ENCODE assay signal across 29 mouse cellular contexts in genomic region chr2:73612367-73612914, GRCm38 (mm10). TPM values are rescaled to one million over a fixed set of nuclear protein-coding genes. Genes with fewer than 3 reads are reported as not detected.
A peak's percentile ranks its signal among the peaks of the same experiment; 100 is the strongest.
DNase-seq lines count a peak whose midpoint lies in the region; ATAC-seq lines count a peak whose summit lies in the region.
"Had no signal": no experiment of that assay in that cellular context is flagged by ENCODE, and none has a peak within 500 bp of the region (broad histone marks: within the 10 kb centered on the region; RNA-seq: fewer than 3 reads in every experiment).

No protein-coding gene starts in this region.

- no peaks in the 10 kb centered on the region for H3K4me1 ChIP-seq in intestine, embryonic 14.5 days (replicated peaks; ENCODE audit: control insufficient read depth, insufficient read depth, low read length)
- H3K4me1 ChIP-seq in intestine, embryonic 16.5 days (ENCODE audit: control insufficient read depth, insufficient read depth, low read length), result no peaks in the 10 kb centered on the region
- H3K4me1 ChIP-seq in midbrain, embryonic 11.5 days (ENCODE audit: control insufficient read depth, insufficient read depth, low read length), result no peaks in the 10 kb centered on the region
- H3K4me1 ChIP-seq in midbrain, embryonic 14.5 days (ENCODE audit: control insufficient read depth, insufficient read depth, low read length), result no peaks in the 10 kb centered on the region
- H3K4me1 ChIP-seq: forebrain, embryonic 12.5 days; forebrain, embryonic 15.5 days had no signal

- WGBS in intestine, embryonic 14.5 days, result 92% methylated on average over 6 of the region's 6 CpGs
- WGBS in intestine, embryonic 16.5 days, result 93% methylated on average over 6 of the region's 6 CpGs
- WGBS in midbrain, embryonic 11.5 days, result 94% methylated on average over 6 of the region's 6 CpGs
- WGBS in midbrain, embryonic 14.5 days, result 97% methylated on average over 6 of the region's 6 CpGs

- no peaks in the 10 kb centered on the region for H3K9me3 ChIP-seq in intestine, embryonic 14.5 days (ENCODE audit: control insufficient read depth, low read length)
- no peaks in the 10 kb centered on the region for H3K9me3 ChIP-seq in intestine, embryonic 16.5 days (ENCODE audit: control insufficient read depth, low read length)
- H3K9me3 ChIP-seq in midbrain, embryonic 11.5 days (ENCODE audit: control insufficient read depth, low read length), result no peaks in the 10 kb centered on the region
- no peaks in the 10 kb centered on the region for H3K9me3 ChIP-seq in midbrain, embryonic 14.5 days (ENCODE audit: control insufficient read depth, low read length)
- H3K9me3 ChIP-seq: embryonic facial prominence, embryonic 10.5 days; embryonic facial prominence, embryonic 13.5 days; forebrain, embryonic 12.5 days; forebrain, embryonic 15.5 days; heart, embryonic 13.5 days had no signal

- H3K27me3 ChIP-seq in intestine, embryonic 14.5 days (replicated peaks; ENCODE audit: control insufficient read depth, insufficient read depth, low read length), result no peaks in the 10 kb centered on the region
- H3K27me3 ChIP-seq in intestine, embryonic 16.5 days (replicated peaks; ENCODE audit: control insufficient read depth, insufficient read depth, low read length), result no peaks in the 10 kb centered on the region
- no peaks in the 10 kb centered on the region for H3K27me3 ChIP-seq in midbrain, embryonic 11.5 days (ENCODE audit: control insufficient read depth, insufficient read depth, low read length)
- H3K27me3 ChIP-seq in midbrain, embryonic 14.5 days (ENCODE audit: control insufficient read depth, insufficient read depth, low read length), result no peaks in the 10 kb centered on the region
- H3K27me3 ChIP-seq: embryonic facial prominence, embryonic 13.5 days; forebrain, embryonic 12.5 days; forebrain, embryonic 15.5 days; heart, embryonic 13.5 days; Patski had no signal

- H3K27ac ChIP-seq in intestine, embryonic 14.5 days (ENCODE audit: low read depth), result no peak overlapping the region
- H3K27ac ChIP-seq in intestine, embryonic 16.5 days (ENCODE audit: low read length), result no peak overlapping the region
- H3K27ac ChIP-seq in midbrain, embryonic 11.5 days (ENCODE audit: low read depth, low read length), result no peak overlapping the region
- no peak overlapping the region for H3K27ac ChIP-seq in midbrain, embryonic 14.5 days (replicated peaks; ENCODE audit: low read depth, low read length)
- H3K27ac ChIP-seq: embryonic facial prominence, embryonic 10.5 days; embryonic facial prominence, embryonic 13.5 days; forebrain, embryonic 12.5 days; forebrain, embryonic 15.5 days; gastrocnemius, adult 2 months; heart, embryonic 13.5 days; hindbrain, embryonic 14.5 days; hindbrain, postnatal 0 days had no signal

- H3K9ac ChIP-seq in intestine, embryonic 14.5 days (ENCODE audit: low read length), result no peak overlapping the region
- no peak overlapping the region for H3K9ac ChIP-seq in intestine, embryonic 16.5 days (ENCODE audit: low read depth, low read length)
- no peak overlapping the region for H3K9ac ChIP-seq in midbrain, embryonic 11.5 days (ENCODE audit: low read length)
- no peak overlapping the region for H3K9ac ChIP-seq in midbrain, embryonic 14.5 days (replicated peaks; ENCODE audit: low read length)
- H3K9ac ChIP-seq: embryonic facial prominence, embryonic 13.5 days; forebrain, embryonic 12.5 days; forebrain, embryonic 15.5 days; heart, embryonic 13.5 days; hindbrain, embryonic 14.5 days had no signal

- H3K36me3 ChIP-seq in intestine, embryonic 14.5 days (ENCODE audit: control insufficient read depth, insufficient read depth, low read length), result peaks cover 12% of the 10 kb centered on the region
- no peaks in the 10 kb centered on the region; the same call in 1 of the 2 replicates for H3K36me3 ChIP-seq in intestine, embryonic 16.5 days (ENCODE audit: control insufficient read depth, insufficient read depth, low read length)
- H3K36me3 ChIP-seq in midbrain, embryonic 11.5 days (ENCODE audit: control insufficient read depth, insufficient read depth, low read length), result no peaks in the 10 kb centered on the region
- H3K36me3 ChIP-seq in midbrain, embryonic 14.5 days (ENCODE audit: control insufficient read depth, insufficient read depth, low read length), result peaks cover 41% of the 10 kb centered on the region

- DNase-seq in frontal cortex, postnatal 25 days (ENCODE audit: low spot score in 2 of 2), result no peak
- DNase-seq in intestine, embryonic 14.5 days (ENCODE audit: low spot score), result peak; percentile 7
- DNase-seq in midbrain, embryonic 11.5 days (ENCODE audit: low spot score, missing footprints), result peak; percentile 64
- no peak for DNase-seq in midbrain, embryonic 14.5 days
- DNase-seq: adrenal gland, postnatal 10 days; cerebellum, adult 11-12 months; cerebellum, adult 9-10 months; cerebellum, postnatal 14 days; embryo, embryonic 11 days; gastrocnemius, adult 2 months; gastrocnemius, postnatal 14 days; heart, postnatal 14 days; heart, postnatal 4 days; kidney, adult 11 months had no signal

- 0 out of 2 replicates have a peak, but pooled peaks have one; percentile 16 for ATAC-seq in frontal cortex, adult (ENCODE audit: low TSS enrichment)
- no peak for ATAC-seq in intestine, embryonic 14.5 days (replicated peaks; ENCODE audit: low FRiP score, low TSS enrichment, low read depth)
- ATAC-seq in intestine, embryonic 16.5 days, result no peak
- no peak for ATAC-seq in midbrain, embryonic 11.5 days (ENCODE audit: low FRiP score)
- ATAC-seq in midbrain, embryonic 14.5 days (ENCODE audit: low FRiP score, low TSS enrichment), result no peak
- peak; percentile 79 for ATAC-seq in megakaryocyte progenitor cell, adult 5-6 weeks (replicated peaks; ENCODE audit: poor library complexity)
- ATAC-seq in monocyte, adult 5-6 weeks (replicated peaks; ENCODE audit: insufficient number of reproducible peaks, low FRiP score, low TSS enrichment, poor library complexity, severe bottlenecking), result no peak
- ATAC-seq: forebrain, embryonic 15.5 days; hindbrain, postnatal 0 days; inflammation-experienced regulatory T-cells, adult 6 months; Patski had no signal

- H3K4me3 ChIP-seq in intestine, embryonic 14.5 days (ENCODE audit: low read depth, low read length), result no peak overlapping the region
- H3K4me3 ChIP-seq in intestine, embryonic 16.5 days (ENCODE audit: low read length), result no peak overlapping the region
- no peak overlapping the region for H3K4me3 ChIP-seq in midbrain, embryonic 11.5 days (ENCODE audit: low read depth, low read length)
- no peak overlapping the region for H3K4me3 ChIP-seq in midbrain, embryonic 14.5 days (replicated peaks; ENCODE audit: low read depth, low read length)
- H3K4me3 ChIP-seq: embryonic facial prominence, embryonic 10.5 days; embryonic facial prominence, embryonic 13.5 days; erythroblast, embryonic 14.5 days; forebrain, embryonic 12.5 days; forebrain, embryonic 15.5 days; gastrocnemius, adult 2 months; heart, embryonic 13.5 days had no signal

- no peak overlapping the region for H3K4me2 ChIP-seq in intestine, embryonic 14.5 days (ENCODE audit: low read length)
- no peak overlapping the region for H3K4me2 ChIP-seq in intestine, embryonic 16.5 days (ENCODE audit: low read depth, low read length)
- no peak overlapping the region for H3K4me2 ChIP-seq in midbrain, embryonic 11.5 days
- no peak overlapping the region for H3K4me2 ChIP-seq in midbrain, embryonic 14.5 days (ENCODE audit: low read length)
- H3K4me2 ChIP-seq: embryonic facial prominence, embryonic 13.5 days; forebrain, embryonic 12.5 days; forebrain, embryonic 15.5 days; heart, embryonic 13.5 days; hindbrain, embryonic 14.5 days had no signal

RNA-seq across cellular contexts. Expression of gene Chrna1, which starts 32.3 kb away (rescaled TPM):
- polyA plus RNA-seq in intestine, embryonic 14.5 days (2014; fragmentation: Nextera tagmentation; extraction: Ambion mirVana), result 0.08 and 0.20 TPM in 2 replicates
- polyA plus RNA-seq in intestine, embryonic 16.5 days (2015; fragmentation: Nextera tagmentation; extraction: Ambion mirVana), result 0.10 TPM in 2 replicates
- 0.25 TPM in 2 replicates for polyA plus RNA-seq in midbrain, embryonic 11.5 days (2014; fragmentation: Nextera tagmentation; extraction: Ambion mirVana)
- 0.18 and 0.20 TPM in 2 replicates for polyA plus RNA-seq in midbrain, embryonic 14.5 days (2014; fragmentation: Nextera tagmentation; extraction: Ambion mirVana)
- total RNA-seq in megakaryocyte progenitor cell, adult 5-6 weeks (2015), result 0.02 TPM in 1 of 2 replicates, not detected in the other
- not detected in 2 replicates for total RNA-seq in megakaryocyte progenitor cell, adult 5-6 weeks (2017)
- total RNA-seq in monocyte, adult 5-6 weeks (2017), result not detected in 3 replicates
- total RNA-seq: adrenal gland, adult 18-20 months; heart, postnatal 14 days; hindbrain, postnatal 0 days had no signal
- polyA plus RNA-seq: erythroblast, embryonic 14.5 days; inflammation-experienced regulatory T-cells, adult 6 months had no signal

Comparison
In these comparisons a context has a peak if more than half of its experiments do, and no peak if none do; other contexts are left out.
1. DNase-seq: peak in intestine, embryonic 14.5 days (single experiment) and midbrain, embryonic 11.5 days (single experiment); none in frontal cortex, postnatal 25 days (0 of 2) and midbrain, embryonic 14.5 days (single experiment).
2. ATAC-seq: peak in frontal cortex, adult (single experiment) and megakaryocyte progenitor cell, adult 5-6 weeks (single experiment); none in intestine, embryonic 14.5 days (single experiment), intestine, embryonic 16.5 days (single experiment), midbrain, embryonic 11.5 days (single experiment), midbrain, embryonic 14.5 days (single experiment) and monocyte, adult 5-6 weeks (single experiment).